Mouse (Mus musculus) heart, adult 9 months (tissue): Measurements from ENCODE around the gene Unc45a.

ENCODE experiments used
- DNase-seq, 2 experiments: peaks; one replicate each; pipeline ENCODE4 v3.0.0; 2022; ENCODE audit warnings: low spot score in 2 of 2

Unc45a gene

GRCm38 (mm10) chr7:80283226-80283918 is 57.4 kb downstream of the Unc45a start:
- DNase-seq = no peak

DNA sequence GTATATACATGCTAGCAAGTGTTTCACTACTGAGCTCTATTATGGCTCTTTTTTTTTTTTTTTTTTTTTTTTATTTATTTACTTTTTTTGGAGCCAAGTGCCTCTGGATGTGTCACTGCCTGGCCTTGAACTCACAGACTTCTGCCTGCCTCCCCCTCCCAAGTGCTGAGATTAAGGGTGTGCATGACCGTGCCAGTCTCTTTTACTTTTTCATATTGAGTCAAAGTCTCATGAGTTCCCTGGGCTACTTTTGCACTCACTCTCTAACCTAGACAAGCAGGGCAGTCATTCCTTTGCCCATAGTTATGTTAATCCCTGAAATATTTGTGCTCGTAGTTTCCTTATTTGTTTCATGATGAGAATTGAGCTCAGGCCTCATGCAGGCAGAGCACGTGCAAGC is 59.2 kb downstream of the Unc45a start:
- no peak for DNase-seq

- no peak for DNase-seq
Observed at GRCm38 (mm10) chr7:80280998-80281397, 59.8 kb downstream of the Unc45a start.

DNA sequence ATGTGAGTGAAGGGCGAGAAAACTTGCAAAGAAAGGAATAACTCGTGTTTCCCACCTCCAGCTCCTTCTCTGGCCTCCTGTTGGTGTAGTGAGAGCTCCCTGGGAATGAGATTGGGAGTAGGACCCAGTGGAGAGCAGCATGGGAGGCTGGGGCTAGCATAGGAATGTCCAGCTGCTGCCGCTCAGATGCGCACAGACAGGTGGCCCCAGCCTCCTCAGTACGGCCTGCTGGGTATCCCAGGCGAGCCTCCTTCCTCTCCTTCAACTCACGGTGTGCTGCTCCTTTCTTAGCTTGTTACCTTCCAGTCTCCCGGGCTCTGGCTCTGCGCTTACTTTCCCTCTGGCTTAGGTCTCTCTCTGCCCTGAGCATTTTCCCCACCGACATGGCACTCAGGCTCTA is 60.8 kb downstream of the Unc45a start:
- no peak for DNase-seq

DNA sequence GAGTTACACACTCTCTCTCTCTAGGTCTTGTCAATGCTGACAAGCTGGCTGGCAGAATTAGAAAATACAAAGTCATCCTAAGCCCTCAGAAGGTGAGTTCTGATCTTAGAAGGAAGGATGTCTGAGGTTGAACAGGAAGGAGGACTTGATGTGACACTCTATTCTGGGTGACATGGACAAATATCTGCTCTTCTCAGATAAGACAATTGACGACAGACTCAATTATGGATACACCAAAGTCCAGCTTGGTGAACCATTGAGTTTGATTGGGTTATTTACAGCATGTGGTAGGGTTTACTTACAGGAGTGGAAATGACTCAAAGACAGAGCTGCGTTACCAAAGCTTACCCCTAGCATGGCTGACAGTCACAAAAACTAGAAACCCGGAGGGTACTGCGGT is 64.4 kb downstream of the Unc45a start:
- no peak for DNase-seq
